Mouse (Mus musculus): ENCODE data around the gene Slc2a1. TPM values are rescaled to one million over a fixed set of nuclear protein-coding genes. Genes with fewer than 3 reads are reported as not detected.
A peak's percentile ranks its signal among the peaks of the same experiment; 100 is the strongest.

Gene Slc2a1
- total RNA-seq, 1 experiment from 2014 or later, result 30.1 TPM

DNA sequence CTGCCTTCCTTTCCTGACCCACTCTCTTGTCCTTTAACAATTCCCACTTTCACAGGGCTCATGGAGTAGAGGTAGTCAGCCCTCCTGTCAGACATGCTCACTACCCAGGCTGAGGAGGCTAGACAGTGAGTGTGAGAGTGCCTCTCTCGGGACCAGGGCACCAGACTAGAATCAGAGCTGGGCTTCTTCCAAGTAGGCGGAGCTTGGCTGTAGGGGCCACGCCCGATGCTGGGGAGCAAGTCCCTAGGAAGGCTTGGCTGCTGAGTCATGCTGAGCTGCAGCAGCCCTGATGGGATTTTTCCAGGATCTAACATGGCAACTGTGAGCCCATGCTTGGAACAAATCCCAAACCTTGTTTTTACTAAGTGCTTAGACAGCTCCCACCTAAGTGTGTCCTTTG is 12.7 kb downstream of the Slc2a1 start:
- ATAC-seq (replicated peaks; ENCODE audit: insufficient number of reproducible peaks, low FRiP score, low TSS enrichment, poor library complexity, severe bottlenecking), result no peak

DNA sequence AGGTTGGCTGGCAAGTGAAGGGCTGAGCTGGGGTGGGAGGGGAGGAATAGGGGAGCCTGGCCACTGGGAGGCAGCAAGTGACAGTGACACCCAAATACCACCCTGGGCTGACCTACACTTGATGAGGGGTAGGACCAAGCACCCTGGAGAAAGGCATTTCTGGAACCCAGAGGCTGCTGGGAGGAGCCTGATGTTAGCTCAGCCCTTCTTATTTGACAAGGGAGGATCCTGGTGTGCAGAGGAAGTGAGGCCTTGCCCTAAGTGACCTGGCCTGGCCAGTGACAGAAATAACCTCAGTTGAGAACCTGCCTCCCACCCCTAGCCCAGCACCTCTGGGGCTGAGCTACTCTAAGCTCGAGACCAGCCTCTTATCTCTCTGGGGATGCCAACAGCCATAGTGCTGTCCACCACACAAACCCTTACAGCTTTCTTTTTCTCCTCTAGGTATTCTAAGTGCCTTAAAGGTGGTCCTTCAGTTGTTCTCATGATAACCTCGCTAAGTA is 16.3 kb downstream of the Slc2a1 start:
- peak; percentile 33 for ATAC-seq (replicated peaks; ENCODE audit: insufficient number of reproducible peaks, low FRiP score, low TSS enrichment, poor library complexity, severe bottlenecking)

DNA sequence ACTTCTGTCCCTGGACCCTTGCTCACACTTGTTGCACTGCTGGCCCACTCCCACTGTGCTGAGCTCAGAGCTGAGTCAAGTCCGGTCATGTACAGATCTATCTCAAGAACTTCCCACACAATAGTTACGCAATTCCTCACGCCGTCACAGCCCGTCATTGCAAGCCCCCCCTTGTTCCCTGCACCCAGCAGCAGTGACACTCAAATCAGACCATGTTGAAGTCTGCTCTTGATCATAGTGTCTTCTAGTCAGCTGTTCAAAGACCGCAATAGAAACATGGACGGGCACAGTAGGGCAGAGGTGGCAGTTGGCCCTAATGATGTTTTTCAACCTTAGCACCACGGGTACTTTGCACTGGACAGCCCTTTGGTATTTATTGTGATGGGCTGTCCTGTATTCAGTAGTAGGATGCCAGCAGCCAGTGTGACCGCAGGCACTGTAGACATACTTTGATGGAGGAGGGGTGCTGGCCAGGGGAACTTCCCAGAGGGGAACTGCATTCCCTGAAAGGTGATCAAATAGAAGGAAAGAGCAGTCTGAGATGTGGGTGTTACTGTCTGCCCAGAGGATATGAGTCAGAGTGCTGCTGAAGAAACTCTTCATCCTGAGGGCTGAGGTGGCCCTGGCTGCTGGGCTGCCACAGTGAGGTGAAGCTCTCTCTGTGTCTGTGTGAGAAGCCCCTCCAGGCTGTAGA is 17.2 kb downstream of the Slc2a1 start:
- peak; percentile 34 for ATAC-seq (replicated peaks; ENCODE audit: insufficient number of reproducible peaks, low FRiP score, low TSS enrichment, poor library complexity, severe bottlenecking)

DNA sequence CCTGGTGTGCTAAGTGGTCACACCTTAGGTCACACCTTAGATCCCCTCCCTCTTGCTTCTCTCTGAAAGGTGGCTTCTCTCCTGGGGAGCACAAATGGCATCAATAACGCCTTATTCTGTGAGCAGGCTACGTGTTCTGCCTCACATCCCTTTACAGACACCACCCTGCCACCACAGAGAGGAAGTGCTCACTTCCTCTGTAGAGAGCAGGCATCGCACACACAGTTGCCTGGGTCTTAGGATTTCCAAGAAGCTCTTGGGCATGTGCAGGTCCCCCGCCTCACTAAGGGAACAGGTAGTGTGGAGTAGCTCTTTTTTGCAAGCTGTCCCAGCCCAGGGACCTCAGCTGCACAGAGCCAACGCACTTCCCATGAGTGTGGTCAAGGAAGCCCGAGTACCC is 18.7 kb downstream of the Slc2a1 start:
- peak; percentile 66 for ATAC-seq (replicated peaks; ENCODE audit: insufficient number of reproducible peaks, low FRiP score, low TSS enrichment, poor library complexity, severe bottlenecking)

DNA sequence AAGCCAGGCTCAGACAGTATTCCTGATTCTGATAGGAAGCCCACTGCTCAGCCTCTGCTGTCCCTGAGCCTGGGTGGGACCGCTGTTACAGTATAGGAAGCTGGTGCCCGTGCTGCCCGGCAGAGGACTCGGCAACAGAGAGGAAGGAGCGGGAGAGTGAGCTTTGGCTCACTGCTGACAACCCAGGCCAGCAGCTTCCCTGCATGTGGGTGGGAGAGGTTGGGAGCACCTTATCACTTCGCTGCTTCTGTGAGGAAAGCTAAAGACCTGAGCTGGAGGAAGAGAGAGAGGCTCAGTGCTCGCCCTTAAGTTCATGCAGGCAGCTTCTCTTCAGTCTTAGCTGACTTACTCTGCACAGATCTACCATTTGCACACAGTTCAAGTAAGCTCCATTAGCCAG is 20.0 kb downstream of the Slc2a1 start:
- no peak for ATAC-seq (replicated peaks; ENCODE audit: insufficient number of reproducible peaks, low FRiP score, low TSS enrichment, poor library complexity, severe bottlenecking)

DNA sequence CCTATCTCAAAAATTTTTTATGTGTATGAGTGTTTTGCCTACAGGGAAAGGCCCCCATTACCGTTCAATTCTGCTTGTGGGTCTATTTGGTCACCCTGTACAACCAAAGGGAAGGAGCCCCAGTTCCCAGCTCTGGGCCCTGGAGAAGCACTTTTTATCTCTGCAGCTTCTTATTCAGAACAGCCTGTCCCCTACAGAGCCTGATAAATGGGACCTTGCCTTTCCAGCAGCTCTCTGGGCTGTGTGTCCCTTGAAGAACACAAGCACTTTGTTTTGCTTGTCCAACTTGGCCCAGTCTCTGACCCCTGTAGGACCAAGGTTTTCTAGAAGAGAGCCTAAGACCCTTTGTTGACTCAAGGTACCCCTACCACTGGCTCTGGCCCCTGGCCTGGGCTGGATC is 20.6 kb downstream of the Slc2a1 start:
- no peak for ATAC-seq (replicated peaks; ENCODE audit: insufficient number of reproducible peaks, low FRiP score, low TSS enrichment, poor library complexity, severe bottlenecking)

DNA sequence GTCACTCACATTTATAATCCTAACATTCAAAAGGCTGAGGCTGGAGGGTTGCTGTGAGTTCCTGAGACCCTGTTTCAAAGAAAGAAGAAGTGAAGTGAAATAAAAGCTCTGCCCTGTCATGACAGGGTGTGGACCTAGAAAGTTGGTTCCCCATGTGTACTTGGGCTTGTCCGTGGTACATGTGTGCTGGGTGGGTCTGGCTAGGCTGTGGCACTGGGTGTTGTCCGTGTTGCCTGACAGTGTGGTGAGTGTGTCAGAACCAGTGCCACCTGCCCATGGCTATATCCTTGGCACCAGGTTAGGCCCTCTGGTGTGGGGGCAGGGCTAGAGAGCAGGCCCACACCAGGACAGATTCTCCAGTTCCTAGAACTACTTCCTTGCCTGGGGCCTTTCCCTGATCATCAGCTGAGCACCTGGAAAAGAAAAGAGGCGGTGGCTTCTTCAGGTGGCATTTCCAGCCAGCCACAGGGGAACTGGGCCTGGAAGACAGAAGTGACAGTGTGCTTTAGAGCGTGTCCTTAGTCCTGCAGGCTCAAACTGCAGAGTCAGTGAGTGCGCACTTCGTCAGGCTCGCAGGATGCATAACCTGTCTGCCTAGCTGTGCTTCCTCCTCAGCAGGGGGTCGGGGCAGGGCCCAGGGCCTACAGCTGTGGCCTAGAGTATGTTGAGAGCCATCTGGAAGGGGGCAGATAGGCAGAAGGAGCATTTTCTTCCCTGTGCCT is 22.8 kb downstream of the Slc2a1 start:
- peak; percentile 65 for ATAC-seq (replicated peaks; ENCODE audit: insufficient number of reproducible peaks, low FRiP score, low TSS enrichment, poor library complexity, severe bottlenecking)

DNA sequence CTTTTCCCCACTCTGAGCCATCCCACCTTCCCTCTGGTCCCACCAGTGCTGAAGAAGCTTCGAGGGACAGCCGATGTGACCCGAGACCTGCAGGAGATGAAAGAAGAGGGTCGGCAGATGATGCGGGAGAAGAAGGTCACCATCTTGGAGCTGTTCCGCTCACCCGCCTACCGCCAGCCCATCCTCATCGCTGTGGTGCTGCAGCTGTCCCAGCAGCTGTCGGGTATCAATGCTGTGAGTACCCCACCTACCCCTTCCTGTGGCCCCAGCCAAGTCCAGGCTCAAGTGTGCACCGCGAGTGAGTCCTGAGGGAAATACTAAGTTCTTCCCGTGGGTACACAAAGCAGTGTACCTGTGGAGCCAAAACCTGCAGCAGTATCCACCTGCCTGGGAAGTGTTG is 24.8 kb downstream of the Slc2a1 start:
- no peak for ATAC-seq (replicated peaks; ENCODE audit: insufficient number of reproducible peaks, low FRiP score, low TSS enrichment, poor library complexity, severe bottlenecking)

DNA sequence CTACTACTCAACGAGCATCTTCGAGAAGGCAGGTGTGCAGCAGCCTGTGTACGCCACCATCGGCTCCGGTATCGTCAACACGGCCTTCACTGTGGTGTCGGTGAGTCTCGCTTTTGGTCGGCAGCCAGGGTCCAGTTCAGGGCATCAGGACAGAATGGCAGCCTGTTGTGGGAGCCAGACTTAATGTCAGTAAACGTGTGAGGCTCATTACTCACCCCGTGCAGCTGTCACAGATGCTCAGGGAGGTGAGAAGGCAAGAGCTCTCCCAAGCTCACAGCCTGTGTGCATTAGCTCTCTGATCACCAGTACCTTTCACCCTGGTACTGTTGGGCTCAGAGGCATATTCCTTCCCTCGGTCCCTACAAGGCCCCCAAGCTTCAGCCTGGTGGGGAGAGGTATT is 25.3 kb downstream of the Slc2a1 start:
- no peak for ATAC-seq (replicated peaks; ENCODE audit: insufficient number of reproducible peaks, low FRiP score, low TSS enrichment, poor library complexity, severe bottlenecking)

DNA sequence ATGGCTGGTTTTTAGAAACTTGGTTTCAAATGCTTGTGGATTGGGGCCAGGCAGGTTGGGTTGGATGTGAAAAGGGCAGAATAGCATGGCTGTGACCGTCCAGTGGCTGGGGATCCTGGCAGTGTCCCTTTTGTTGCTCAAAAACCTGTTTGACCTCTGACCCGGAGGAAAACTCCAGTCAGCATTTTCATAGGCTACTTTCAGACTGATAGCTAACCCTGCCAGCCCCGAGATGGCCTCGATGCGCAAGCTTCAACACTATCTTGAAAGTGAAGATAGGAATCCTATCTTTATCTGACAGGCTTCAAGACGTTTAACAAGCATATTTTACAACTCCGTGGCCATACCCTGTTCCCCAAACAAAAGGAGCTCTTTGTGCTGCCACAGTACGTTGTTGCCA is 28.8 kb downstream of the Slc2a1 start:
- ATAC-seq (replicated peaks; ENCODE audit: insufficient number of reproducible peaks, low FRiP score, low TSS enrichment, poor library complexity, severe bottlenecking), result no peak

DNA sequence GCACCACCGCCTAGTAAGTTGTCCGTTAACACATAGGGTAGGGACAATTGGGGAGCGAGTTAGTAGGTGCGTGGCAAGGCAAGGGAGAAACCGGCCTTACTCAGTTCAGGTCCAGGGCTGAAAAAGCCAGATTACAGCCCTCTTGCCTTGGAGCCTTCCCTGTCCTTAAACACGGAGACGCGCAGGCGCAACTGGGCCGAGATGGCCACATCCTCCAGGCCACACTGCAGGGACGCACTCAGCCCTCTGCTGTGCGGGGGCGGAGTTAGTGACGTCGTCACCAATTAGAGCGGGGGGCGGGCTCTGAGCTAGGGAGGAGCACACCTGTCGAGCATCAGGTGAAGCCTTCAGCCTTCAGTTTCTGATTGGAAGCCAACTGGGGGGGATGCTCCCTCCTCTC is 29.7 kb downstream of the Slc2a1 start:
- no peak for ATAC-seq (replicated peaks; ENCODE audit: insufficient number of reproducible peaks, low FRiP score, low TSS enrichment, poor library complexity, severe bottlenecking)

DNA sequence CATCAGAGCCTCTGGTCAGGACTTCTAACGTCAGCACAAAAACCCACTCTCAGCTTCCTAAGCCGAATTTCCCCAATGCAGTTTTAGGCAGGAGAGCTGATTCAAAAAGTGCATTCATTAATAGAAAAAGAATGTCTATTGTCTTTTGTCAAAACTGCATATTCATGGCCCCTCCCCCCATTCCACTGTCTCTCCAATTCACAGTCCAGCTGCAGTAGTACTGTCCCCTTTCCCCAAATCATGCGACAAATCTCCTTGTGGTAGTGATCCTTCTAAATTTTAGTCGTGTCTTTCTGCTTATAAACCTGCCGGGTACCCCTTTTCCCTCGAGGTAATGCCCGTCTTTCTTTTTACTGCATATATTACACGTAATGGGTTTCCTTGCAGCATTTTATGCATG is 30.3 kb downstream of the Slc2a1 start:
- ATAC-seq (replicated peaks; ENCODE audit: insufficient number of reproducible peaks, low FRiP score, low TSS enrichment, poor library complexity, severe bottlenecking), result no peak

DNA sequence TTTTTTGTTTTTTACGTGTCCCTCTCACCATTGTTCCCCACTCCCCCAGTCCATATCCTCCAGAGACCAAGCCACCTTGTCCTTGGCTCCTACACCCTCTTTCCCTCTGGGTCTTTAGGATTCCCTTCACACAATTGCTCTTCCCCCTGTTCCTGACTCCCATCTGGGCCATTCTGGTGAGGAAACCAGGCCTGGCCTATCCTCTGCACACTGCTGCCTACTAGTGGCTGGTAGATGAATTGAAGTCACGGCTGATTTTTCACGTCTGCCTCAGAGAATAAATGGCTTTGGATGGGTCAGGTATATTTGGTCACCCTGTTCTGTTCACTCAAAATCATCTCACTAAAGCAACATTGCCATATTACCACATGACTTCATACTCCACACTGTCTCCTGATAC is 31.6 kb downstream of the Slc2a1 start:
- peak; percentile 66 for ATAC-seq (replicated peaks; ENCODE audit: insufficient number of reproducible peaks, low FRiP score, low TSS enrichment, poor library complexity, severe bottlenecking)

DNA sequence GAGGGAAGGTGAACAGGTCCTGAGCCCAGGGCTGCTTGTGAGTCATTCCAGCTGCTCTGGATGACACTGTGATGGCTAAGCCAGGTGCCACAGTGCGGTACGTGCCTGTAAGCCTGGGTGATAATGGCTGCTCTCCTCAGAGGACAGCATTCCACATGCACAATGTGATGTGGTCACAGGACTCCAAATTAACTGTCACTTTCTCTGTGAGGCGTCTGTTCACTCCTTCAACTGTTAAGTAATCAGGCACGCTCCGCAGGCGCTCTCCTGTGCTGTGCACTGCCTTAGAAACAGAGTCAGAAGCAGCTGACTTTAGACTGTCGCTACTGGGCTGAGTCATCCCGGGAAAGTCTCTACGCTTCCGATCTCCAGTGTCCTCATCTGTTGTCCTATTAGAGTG is 32.7 kb downstream of the Slc2a1 start:
- ATAC-seq (replicated peaks; ENCODE audit: insufficient number of reproducible peaks, low FRiP score, low TSS enrichment, poor library complexity, severe bottlenecking), result no peak

DNA sequence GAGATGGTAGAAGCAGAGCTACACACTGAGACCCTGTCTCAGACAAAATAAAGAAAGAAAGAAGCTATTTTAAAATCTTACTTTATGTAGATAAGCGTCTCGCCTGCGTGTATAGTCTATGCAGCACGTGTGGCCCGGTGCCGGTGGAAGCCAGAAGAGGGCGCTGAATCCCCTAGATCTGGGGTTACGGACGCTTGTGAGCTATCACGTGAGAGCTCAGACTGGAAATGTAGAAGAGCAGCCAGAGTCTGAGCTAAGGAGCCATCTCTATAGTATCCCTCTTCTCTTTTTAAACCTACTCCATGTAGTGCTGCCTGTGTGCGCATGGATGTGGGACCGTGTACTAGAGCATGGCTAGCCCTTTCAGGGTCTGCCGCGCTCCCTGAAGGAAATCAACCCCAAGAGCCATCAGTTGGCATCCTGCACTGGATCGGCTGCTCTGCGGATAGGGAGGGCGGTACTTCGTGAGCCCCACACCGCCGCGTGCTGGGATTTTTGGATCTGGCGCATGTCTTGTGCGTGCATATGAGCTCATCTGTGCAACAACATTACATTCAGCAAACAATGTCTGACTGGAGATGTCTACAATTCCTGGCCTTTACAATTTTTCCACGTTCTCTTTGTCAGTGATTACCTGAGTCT is 33.8 kb downstream of the Slc2a1 start:
- ATAC-seq (replicated peaks; ENCODE audit: insufficient number of reproducible peaks, low FRiP score, low TSS enrichment, poor library complexity, severe bottlenecking), result no peak

DNA sequence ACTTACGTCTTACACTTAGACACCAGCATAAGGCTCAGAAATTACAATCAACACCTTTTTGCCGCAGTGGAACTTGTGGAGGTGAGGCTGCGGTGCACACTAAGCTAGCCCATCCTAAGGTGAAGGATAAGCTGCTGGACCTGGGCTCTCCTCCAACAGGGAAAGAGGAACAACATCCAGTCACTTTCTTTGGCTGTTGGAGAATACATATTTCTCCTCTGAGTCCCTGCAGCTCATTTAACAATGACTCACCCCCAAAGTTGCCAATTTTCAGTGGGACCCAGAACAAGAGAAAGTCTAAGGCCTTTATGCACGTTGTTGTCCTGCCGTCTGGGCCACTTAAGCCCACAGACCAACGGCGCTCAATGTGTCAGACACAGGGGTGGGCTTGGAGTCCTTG is 38.3 kb downstream of the Slc2a1 start:
- no peak for ATAC-seq (replicated peaks; ENCODE audit: insufficient number of reproducible peaks, low FRiP score, low TSS enrichment, poor library complexity, severe bottlenecking)

DNA sequence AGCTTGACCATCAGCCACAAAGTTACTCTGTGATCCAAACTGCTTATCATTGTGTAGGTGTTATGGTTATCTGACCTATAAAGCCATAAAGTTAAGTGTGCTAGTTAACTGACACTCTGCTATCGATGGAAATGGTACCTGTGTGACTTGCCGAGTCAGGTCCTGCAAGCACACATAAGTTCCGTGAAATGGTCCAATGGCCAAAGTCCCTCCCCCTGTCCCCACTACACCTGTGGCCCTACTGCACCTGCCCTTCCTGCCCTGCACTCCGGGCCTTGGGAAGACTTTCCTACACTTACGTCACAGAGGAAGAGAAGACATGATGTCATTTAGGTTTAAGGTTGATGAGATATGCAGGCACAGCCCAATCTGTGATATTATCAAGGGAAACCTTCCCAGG is 38.8 kb downstream of the Slc2a1 start:
- ATAC-seq (replicated peaks; ENCODE audit: insufficient number of reproducible peaks, low FRiP score, low TSS enrichment, poor library complexity, severe bottlenecking), result no peak

DNA sequence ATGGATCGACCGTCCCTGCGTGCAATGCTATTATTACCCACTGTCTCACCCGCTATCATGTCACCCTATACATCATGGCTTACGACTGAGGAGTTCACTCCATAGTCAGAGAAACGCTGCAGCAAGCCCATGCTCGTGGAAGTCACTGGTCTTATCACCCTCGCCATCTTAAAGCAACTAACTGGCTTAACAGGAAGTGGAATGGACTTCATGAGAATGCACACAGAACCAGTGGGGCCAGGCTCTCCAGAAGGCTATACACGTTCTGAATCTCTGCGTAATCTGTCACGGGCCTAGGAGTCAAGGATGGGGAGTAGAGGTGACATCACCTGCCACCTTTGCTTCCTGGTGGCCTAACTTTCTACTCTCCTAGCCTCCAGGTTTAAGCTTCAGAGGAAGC is 40.2 kb downstream of the Slc2a1 start:
- ATAC-seq (replicated peaks; ENCODE audit: insufficient number of reproducible peaks, low FRiP score, low TSS enrichment, poor library complexity, severe bottlenecking), result no peak

DNA sequence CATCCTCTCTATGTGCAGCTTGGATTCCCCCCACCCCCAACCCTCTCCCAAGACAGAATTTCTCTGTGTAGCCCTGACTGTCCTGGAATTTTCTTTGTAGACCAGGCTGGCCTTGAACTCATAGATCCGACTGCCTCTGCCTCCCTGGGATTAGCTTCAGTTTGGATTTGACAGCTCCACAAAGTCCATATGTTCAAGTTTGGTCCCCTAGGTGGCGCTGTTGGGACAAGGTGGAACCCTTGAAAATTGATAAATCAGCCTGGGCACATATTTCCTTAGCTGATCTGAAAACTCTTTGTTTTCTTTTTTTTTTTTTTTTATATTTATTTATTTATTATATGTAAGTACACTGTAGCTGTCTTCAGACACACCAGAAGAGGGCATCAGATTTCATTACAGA is 48.7 kb downstream of the Slc2a1 start:
- ATAC-seq (replicated peaks; ENCODE audit: insufficient number of reproducible peaks, low FRiP score, low TSS enrichment, poor library complexity, severe bottlenecking), result no peak

DNA sequence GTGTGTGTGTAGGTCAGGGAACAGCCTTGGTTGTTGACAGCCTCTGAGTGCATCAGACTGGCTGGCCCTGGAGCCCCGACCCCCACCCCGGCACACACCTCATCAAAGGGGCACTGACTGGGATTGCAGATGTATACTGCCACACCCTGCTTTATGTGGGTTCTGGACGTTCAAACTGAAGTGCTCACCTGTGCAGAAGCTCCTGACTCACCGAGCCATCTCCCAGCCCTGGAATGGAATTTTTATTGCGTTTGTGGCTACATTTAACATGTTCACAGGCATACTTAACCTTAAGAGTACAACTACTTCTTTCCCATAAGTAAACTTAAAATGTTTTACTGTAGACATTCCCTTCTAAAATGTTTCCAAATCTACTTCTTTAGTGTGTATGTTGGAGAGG is 49.4 kb downstream of the Slc2a1 start:
- no peak for ATAC-seq (replicated peaks; ENCODE audit: insufficient number of reproducible peaks, low FRiP score, low TSS enrichment, poor library complexity, severe bottlenecking)
